Mouse (Mus musculus) ES-E14 (cell line): ENCODE data around the gene 4930518I15Rik. TPM values are rescaled to one million over a fixed set of nuclear protein-coding genes. Genes with fewer than 3 reads are reported as not detected.
A peak's percentile ranks its signal among the peaks of the same experiment; 100 is the strongest.
"Not testable (repeated sequence)": the region's sequence is repeated elsewhere in the genome, so short reads cannot be mapped to it uniquely, and the experiment has no call there.

Source experiments
- DNase-seq: peaks from one replicate; pipeline ENCODE4 v3.0.0-alpha.2; 2013; ENCODE audit warnings: low read depth, low spot score
- H3K27ac ChIP-seq: 2 replicates; pipeline ENCODE4 v1.5.1; 2012; ENCODE audit warnings: low read depth, mild to moderate bottlenecking, low read length, moderate library complexity, mixed read lengths; ENCODE audit not compliant: poor library complexity, insufficient read depth, severe bottlenecking
- H3K36me3 ChIP-seq: 2 replicates; pipeline ENCODE4 v1.6.1; 2012; ENCODE audit warnings: mild to moderate bottlenecking, low read length, moderate library complexity, mixed read lengths; ENCODE audit not compliant: control insufficient read depth, poor library complexity, insufficient read depth, severe bottlenecking
- H3K4me1 ChIP-seq, 2 experiments: fragments of 150-350 bp in 1 of 2; sonication (generic) in 1 of 2; 2 replicates each; pipeline ENCODE4 v1.6.1; 2012; ENCODE audit warnings: low read length in 2 of 2, mild to moderate bottlenecking in 1 of 2, mixed read lengths in 1 of 2; ENCODE audit not compliant: control insufficient read depth in 2 of 2, insufficient read depth in 2 of 2, poor library complexity in 1 of 2
- H3K4me3 ChIP-seq, 2 experiments: fragments of 150-350 bp in 1 of 2; sonication (generic) in 1 of 2; 2 replicates each; pipeline ENCODE4 v1.5.1; 2012; ENCODE audit warnings: low read length in 2 of 2, low read depth in 1 of 2, mild to moderate bottlenecking in 1 of 2, mixed read lengths in 1 of 2; ENCODE audit not compliant: insufficient read depth in 1 of 2, poor library complexity in 1 of 2, severe bottlenecking in 1 of 2
- H3K9ac ChIP-seq: 2 replicates; pipeline ENCODE4 v1.6.1; 2012; ENCODE audit warnings: low read depth, mild to moderate bottlenecking, low read length, mixed read lengths; ENCODE audit not compliant: poor library complexity, insufficient read depth, severe bottlenecking
- H3K9me3 ChIP-seq: fragments of 150-350 bp; sonication (generic); 2 replicates; pipeline ENCODE4 v1.6.1; 2012; ENCODE audit warnings: low read depth, mild to moderate bottlenecking, low read length; ENCODE audit not compliant: control insufficient read depth, insufficient read depth
- CHD2 ChIP-seq: IDR thresholded peaks from 2 replicates; pipeline ENCODE4 v1.6.1; 2014; ENCODE audit warnings: mild to moderate bottlenecking, low read depth, low read length, inconsistent platforms
- HCFC1 ChIP-seq: IDR thresholded peaks from 2 replicates; pipeline ENCODE4 v1.6.1; 2012; ENCODE audit warnings: low read length, inconsistent platforms, borderline replicate concordance; ENCODE audit not compliant: insufficient read depth
- MAFK ChIP-seq: IDR thresholded peaks from 2 replicates; pipeline ENCODE4 v1.6.1; 2014; ENCODE audit warnings: mild to moderate bottlenecking, low read depth, low read length, inconsistent platforms; ENCODE audit not compliant: insufficient read depth
- ZC3H11A ChIP-seq: IDR thresholded peaks from 2 replicates; pipeline ENCODE4 v1.6.1; 2012; ENCODE audit warnings: low read depth, mild to moderate bottlenecking, inconsistent platforms, low read length, borderline replicate concordance
- ZNF384 ChIP-seq: IDR thresholded peaks from 2 replicates; pipeline ENCODE4 v1.6.1; 2012; ENCODE audit warnings: low read depth, low read length, inconsistent platforms
- in situ Hi-C, 2 experiments: fragments of 600-800 bp; cut with MboI; formaldehyde crosslinking; loops; one replicate each; pipeline ENCODE4 v1.15.1; 2025; ENCODE audit warnings: low sequenced_read_pairs in 2 of 2, inconsistent platforms in 1 of 2; ENCODE audit not compliant: unreplicated experiment in 2 of 2
- total RNA-seq: library from RNA; depleted of rRNA; stranded (reverse); fragments of 300-350 nt; gene quantifications from 2 replicates; pipeline ENCODE4 v1.2.3, GENCODE M21; 2012

Gene 4930518I15Rik
- total RNA-seq, 1 experiment, result 0.89 TPM

GRCm38 (mm10) chr2:156862041-156862717 is 4.4 kb upstream of the 4930518I15Rik start:
- Histone ChIP-seq H3K36me3 (peaks cover 10% of the 10 kb centered on the region), H3K4me1 (peaks cover 2 to 4% of the 10 kb centered on the region in 2 experiments; a peak in 2 of 4 replicates), H3K9ac (peak overlapping the region; percentile 83), H3K9me3 (no peaks in the 10 kb centered on the region), H3K27ac (peak overlapping the region; percentile 63), H3K4me3 (peak overlapping the region; percentile 75 to 85)
- no peak for TF ChIP-seq MAFK
- TF ChIP-seq ZC3H11A, result no peak
- TF ChIP-seq CHD2, result no peak
- TF ChIP-seq HCFC1, result no peak
- TF ChIP-seq ZNF384, result no peak
- DNase-seq, result no peak
- in situ Hi-C loops, result no loop called here

- Histone ChIP-seq H3K9ac (0 out of 2 replicates have a peak overlapping the region, but pooled peaks have one; percentile 34), H3K27ac (0 out of 2 replicates have a peak overlapping the region, but pooled peaks have one; percentile 17), H3K9me3 (no peaks in the 10 kb centered on the region), H3K4me1 (peaks cover 2 to 5% of the 10 kb centered on the region in 2 experiments; a peak in 2 of 4 replicates), H3K4me3 (no peak overlapping the region), H3K36me3 (peaks cover 10% of the 10 kb centered on the region)
- DNase-seq, result no peak
- no peak for TF ChIP-seq ZNF384
- no peak for TF ChIP-seq MAFK
- TF ChIP-seq ZC3H11A, result no peak
- TF ChIP-seq CHD2, result no peak
- no peak for TF ChIP-seq HCFC1
- in situ Hi-C loops, result no loop called here
Measured at GRCm38 (mm10) chr2:156858671-156859070, 925 bp upstream of the 4930518I15Rik start.

GRCm38 (mm10) chr2:156857385-156857791 is 358 bp downstream of the 4930518I15Rik start:
- no peak for DNase-seq
- Histone ChIP-seq H3K9ac (no peak overlapping the region), H3K4me3 (no peak overlapping the region), H3K27ac (no peak overlapping the region), H3K9me3 (no peaks in the 10 kb centered on the region), H3K36me3 (peaks cover 13% of the 10 kb centered on the region), H3K4me1 (peaks cover 2 to 5% of the 10 kb centered on the region in 2 experiments; a peak in 2 of 4 replicates)
- TF ChIP-seq ZC3H11A, result no peak
- TF ChIP-seq ZNF384, result no peak
- TF ChIP-seq HCFC1, result no peak
- TF ChIP-seq MAFK, result no peak
- no peak for TF ChIP-seq CHD2
- in situ Hi-C loops, result no loop called here

- no peak overlapping the region for H3K9ac ChIP-seq
- no peak overlapping the region for H3K27ac ChIP-seq
- H3K9me3 ChIP-seq, result no peaks in the 10 kb centered on the region
- H3K36me3 ChIP-seq, result peaks cover 20% of the 10 kb centered on the region
- in situ Hi-C loops, result no loop called here
- H3K4me1 ChIP-seq, result peaks cover 4 to 5% of the 10 kb centered on the region in 2 experiments; a peak in 2 of 4 replicates
- TF ChIP-seq CHD2 (no peak), ZNF384 (no peak), MAFK (no peak), ZC3H11A (no peak), HCFC1 (no peak)
- H3K4me3 ChIP-seq, result no peak overlapping the region
- no peak for DNase-seq
Measured at GRCm38 (mm10) chr2:156856311-156856710, 1.4 kb downstream of the 4930518I15Rik start.

- H3K4me1 ChIP-seq, H3K27ac ChIP-seq, H3K9me3 ChIP-seq, in situ Hi-C loops, H3K9ac ChIP-seq, DNase-seq, H3K4me3 ChIP-seq: not testable (repeated sequence)
- H3K36me3 ChIP-seq, result peaks cover 35% of the 10 kb centered on the region
Measured at GRCm38 (mm10) chr2:156853999-156854771, 3.6 kb downstream of the 4930518I15Rik start.

- H3K27ac ChIP-seq, H3K9ac ChIP-seq, H3K4me1 ChIP-seq, DNase-seq, H3K9me3 ChIP-seq, H3K4me3 ChIP-seq, in situ Hi-C loops: not testable (repeated sequence)
- peaks cover 40% of the 10 kb centered on the region for H3K36me3 ChIP-seq
Measured at GRCm38 (mm10) chr2:156853584-156853983, 4.2 kb downstream of the 4930518I15Rik start.
